Mouse (Mus musculus) erythroblast, embryonic 14.5 days (primary cell): ENCODE data around the gene Cpm.

Source experiments
- GATA1 ChIP-seq: IDR thresholded peaks from 2 replicates; pipeline ENCODE4 v1.6.1; 2012; ENCODE audit warnings: low read length, inconsistent platforms, mixed read lengths
- TAL1 ChIP-seq: IDR thresholded peaks from 3 replicates; pipeline ENCODE4 v1.6.1; 2012; ENCODE audit warnings: low read length, inconsistent platforms, mixed read lengths

GRCm38 (mm10) chr10:117681999-117682857 is 52.9 kb downstream of the Cpm start:
- TF ChIP-seq GATA1 (no peak), TAL1 (no peak)
